In genomic region chr14:45495810-45496209, GRCm38 (mm10) we compare ENCODE assay signal across 3 mouse cellular contexts. TPM values are rescaled to one million over a fixed set of nuclear protein-coding genes. Genes with fewer than 3 reads are reported as not detected.
"Had no signal": no experiment of that assay in that cellular context is flagged by ENCODE, and none has a peak within 500 bp of the region (broad histone marks: within the 10 kb centered on the region; RNA-seq: fewer than 3 reads in every experiment).

No protein-coding gene starts in this region.

RNA-seq across cellular contexts. Expression of gene Fermt2, which starts 34.1 kb away (rescaled TPM):
- total RNA-seq: common myeloid progenitor, adult 5-6 weeks; granulocyte monocyte progenitor cell, adult 5-6 weeks had no signal
- polyA plus RNA-seq: erythroblast, embryonic 14.5 days had no signal
